Mouse (Mus musculus): ENCODE results near the gene Pank1.

The Pank1 gene

GRCm38 (mm10) chr19:34878603-34879541, at the start of gene Pank1:
Gene Pank1 (minus strand): TSS chr19:34879455.
- DNase-seq (ENCODE audit: low read depth in 1 of 2, low spot score in 2 of 2) = peak; percentile 5 to 12

DNA sequence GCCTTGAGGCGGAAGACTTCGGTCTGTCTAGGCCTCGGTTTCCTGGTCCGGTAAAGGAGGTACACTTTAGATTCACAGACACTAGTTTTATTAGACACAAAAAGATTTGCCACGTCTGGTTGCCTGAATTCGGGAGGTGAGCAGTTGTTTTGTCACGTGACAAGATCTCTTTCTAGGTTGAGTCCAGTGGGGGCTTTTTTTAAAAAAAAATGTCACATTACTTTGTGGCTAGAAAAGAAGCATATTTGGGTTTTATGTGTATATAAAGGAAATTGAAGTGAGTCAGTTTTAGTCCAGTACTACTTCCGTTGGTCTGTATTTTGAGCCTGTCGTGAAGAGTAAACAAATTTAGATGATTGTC, 43.3 kb upstream of the Pank1 start:
- no peak for DNase-seq (ENCODE audit: low read depth in 1 of 2, low spot score in 2 of 2)

DNA sequence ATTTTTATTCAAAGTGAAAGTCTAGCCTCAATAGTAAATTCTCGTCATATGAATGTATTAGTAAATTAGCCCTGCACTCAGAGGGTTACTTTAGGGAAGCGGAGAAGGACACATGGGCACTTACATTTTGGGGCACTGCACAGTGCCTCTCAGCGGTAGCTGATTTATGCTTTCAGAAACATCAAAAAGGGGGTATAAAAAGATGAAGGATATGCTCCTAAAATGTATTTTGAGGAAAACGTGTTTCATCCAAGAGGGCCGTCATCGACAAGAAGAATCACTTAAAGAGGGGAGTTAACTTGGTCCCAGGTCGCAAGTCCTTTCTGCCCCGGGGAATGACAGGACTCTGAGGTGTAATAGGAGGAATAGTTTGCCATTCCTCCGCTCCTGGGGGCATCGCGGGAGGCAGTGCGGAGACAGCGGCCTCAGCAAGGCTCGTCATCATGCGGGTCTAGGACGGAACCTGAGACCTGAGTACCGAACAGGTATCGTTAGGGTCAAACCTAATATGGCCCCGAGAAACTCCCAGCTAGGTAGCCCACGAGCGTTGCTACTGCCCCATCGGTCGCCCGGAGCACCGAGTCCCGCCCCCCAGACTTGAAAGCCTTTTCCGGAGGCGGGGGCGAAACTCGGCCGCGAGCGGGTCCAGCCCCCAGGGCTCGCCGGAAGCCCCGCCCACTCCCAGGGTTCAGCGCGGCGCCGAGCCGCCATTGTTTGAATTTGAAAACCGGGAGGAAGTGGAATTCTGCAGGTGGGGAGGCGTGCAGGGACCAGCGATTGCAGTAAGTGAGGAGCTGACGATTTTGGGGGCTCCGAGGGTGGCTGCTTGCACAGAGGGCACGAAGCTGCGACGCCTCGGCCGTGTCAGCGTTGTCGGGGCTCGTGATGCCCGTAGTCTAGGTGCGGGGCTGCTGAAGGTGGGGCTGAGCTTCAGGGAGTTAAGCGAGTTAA, 42.7 kb upstream of the Pank1 start, which contains the start of gene Kif20b:
Gene Kif20b, plus strand, starts transcription at position 710 of the 951 bp plus-strand sequence.
- peak; percentile 73 to 86 for DNase-seq (ENCODE audit: low read depth in 1 of 2, low spot score in 2 of 2)

- no peak for DNase-seq (ENCODE audit: low read depth in 1 of 2, low spot score in 2 of 2)
Measured at GRCm38 (mm10) chr19:34921253-34921651, 42.0 kb upstream of the Pank1 start.

DNA sequence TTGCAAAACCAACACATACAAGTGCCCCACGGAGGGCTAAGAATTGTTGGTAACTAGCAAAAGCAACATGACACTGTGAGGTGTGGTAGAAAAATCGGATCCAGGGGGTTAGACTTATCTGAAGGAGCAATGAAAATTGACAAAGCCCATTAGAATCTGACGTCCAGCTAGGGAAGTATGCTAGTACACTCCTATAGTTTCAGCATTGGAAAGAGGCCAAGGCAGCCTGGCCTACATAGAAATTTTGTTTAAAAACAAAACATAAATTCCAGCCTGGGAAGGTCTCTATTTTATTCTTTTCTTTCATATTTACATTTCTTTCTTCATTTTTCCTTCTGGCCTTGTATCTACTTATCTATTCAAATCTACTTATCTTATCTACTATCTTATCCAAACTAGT, 41.3 kb upstream of the Pank1 start:
- no peak for DNase-seq (ENCODE audit: low read depth in 1 of 2, low spot score in 2 of 2)

DNA sequence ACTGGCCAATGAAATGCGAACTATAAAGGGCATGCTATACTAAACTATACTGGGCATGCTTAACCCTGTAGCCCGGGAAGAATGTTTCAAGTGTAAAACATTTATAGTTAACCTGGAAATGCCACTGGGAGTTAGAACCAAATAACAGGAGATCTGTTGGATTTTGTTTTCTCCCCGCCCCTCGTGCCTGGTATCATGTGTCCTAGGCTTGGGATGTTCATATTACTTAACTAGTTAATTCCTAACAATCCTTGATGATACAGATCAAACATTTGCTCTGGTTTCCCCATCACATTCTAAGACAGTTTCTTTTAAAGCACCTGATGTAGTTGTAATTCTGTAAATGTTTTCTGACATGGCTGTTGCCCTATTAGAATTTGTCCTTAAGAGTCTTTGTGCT, 40.8 kb upstream of the Pank1 start:
- no peak for DNase-seq (ENCODE audit: low read depth in 1 of 2, low spot score in 2 of 2)

- no peak for DNase-seq (ENCODE audit: low read depth in 1 of 2, low spot score in 2 of 2)
Measured at GRCm38 (mm10) chr19:34912366-34912765, 33.1 kb upstream of the Pank1 start.

GRCm38 (mm10) chr19:34906772-34907171, 27.5 kb upstream of the Pank1 start:
- no peak for DNase-seq (ENCODE audit: low read depth in 1 of 2, low spot score in 2 of 2)

DNA sequence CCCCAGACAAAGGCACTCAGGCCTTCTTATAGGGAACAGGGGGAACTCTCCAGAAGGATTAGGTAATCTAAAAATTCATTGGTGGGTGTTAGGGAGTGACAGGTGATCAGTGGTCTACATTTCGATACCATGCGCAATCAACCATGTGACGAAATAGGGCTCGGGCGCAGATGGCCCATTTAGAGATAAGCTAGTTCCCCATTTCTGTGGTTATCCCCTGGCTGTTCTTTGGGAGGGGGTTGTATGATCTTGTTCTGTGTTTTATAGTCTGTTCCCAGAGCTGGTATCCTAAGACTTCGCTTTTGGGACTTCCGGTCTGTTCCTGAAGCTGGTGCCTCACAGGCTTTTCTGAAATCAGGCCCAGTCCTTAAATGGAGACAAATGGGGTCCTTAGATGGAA, 26.2 kb upstream of the Pank1 start:
- no peak for DNase-seq (ENCODE audit: low read depth in 1 of 2, low spot score in 2 of 2)

DNA sequence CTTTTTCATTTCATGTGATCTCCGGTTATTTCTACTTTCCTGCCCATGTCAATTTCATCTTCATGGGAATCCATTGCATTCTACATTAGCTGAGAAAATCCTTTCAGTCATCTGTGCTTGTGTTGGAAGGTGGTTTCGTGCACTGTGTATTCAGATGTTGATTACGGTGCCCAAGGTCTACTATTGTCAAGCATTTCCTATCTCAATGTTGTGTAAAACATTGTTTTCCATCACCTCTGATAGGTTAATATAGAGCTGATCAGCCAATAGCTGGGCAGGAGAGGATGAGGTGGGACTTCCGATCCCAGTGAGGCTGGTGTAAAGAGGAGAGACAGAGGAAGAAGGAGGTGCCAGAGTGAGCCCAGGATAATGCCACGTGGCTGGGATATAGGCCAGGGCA, 24.8 kb upstream of the Pank1 start:
- no peak for DNase-seq (ENCODE audit: low read depth in 1 of 2, low spot score in 2 of 2)

DNA sequence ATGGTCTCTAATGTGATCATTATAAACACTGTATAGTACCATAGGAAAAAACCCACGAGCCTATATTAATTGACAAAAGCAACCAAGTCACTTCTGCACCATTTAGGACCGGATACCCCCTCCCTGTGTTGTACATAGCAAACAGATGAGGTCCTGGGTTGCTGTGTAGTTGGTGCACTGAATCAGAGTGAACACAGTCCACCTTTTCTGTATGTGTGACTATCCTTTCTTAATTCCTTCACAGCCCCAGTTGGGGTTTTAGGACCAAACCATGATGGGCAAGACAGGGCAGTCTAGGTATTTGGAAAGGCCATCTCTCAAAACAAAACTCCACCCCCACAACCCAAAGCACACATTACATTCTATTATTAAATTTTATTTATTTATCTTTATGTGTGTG, 22.5 kb upstream of the Pank1 start:
- no peak for DNase-seq (ENCODE audit: low read depth in 1 of 2, low spot score in 2 of 2)

- no peak for DNase-seq (ENCODE audit: low read depth in 1 of 2, low spot score in 2 of 2)
Measured at GRCm38 (mm10) chr19:34901266-34901665, 22.0 kb upstream of the Pank1 start.

- DNase-seq (ENCODE audit: low read depth in 1 of 2, low spot score in 2 of 2) = no peak
Measured at GRCm38 (mm10) chr19:34898941-34899340, 19.7 kb upstream of the Pank1 start.

DNA sequence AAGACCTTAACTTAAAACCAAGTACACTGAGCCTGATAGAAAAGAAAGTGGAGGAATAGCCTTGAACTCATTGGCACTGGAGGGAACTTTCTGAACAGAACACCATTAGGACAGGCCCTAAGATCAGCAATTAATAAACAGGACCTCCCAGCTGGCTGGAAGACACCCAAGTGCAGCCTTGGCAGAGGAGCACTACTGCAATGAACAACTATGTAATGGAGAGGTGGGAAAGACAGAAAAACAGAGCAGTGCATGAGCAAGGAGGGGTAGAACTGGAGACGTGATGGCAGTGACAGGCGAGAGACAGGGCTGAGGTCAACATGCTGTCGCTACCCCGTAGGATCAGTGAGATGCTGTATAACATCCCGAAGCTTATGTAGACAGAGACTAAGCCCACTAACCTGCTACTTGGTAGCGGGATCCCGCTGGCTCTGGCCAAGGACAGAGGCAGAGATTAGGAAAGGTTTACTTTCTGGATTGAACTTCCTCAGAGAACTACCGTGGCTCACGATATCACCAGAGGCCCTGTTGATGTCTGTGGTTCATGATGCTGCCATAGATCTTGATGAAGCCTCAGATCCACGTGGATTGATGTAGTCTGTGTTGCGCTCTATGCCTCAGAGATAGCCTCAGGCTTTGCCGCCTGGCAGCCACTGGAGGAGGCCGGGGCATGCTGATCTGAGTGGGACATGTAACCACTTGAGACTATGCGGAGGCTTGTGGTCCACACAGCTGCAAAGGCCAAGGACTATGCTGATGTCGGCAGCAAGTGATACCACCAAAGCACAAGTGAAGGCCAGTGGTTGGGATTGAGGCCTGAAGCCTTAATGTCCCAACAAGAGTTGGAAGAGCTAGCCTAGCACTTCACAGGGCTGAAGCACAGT, 18.1 kb upstream of the Pank1 start:
- DNase-seq (ENCODE audit: low read depth in 1 of 2, low spot score in 2 of 2) = no peak

- no peak for DNase-seq (ENCODE audit: low read depth in 1 of 2, low spot score in 2 of 2)
Measured at GRCm38 (mm10) chr19:34895082-34895481, 15.8 kb upstream of the Pank1 start.

GRCm38 (mm10) chr19:34891590-34891989, 12.3 kb upstream of the Pank1 start:
- DNase-seq (ENCODE audit: low read depth in 1 of 2, low spot score in 2 of 2) = no peak

- no peak for DNase-seq (ENCODE audit: low read depth in 1 of 2, low spot score in 2 of 2)
Measured at GRCm38 (mm10) chr19:34890981-34891380, 11.7 kb upstream of the Pank1 start.

DNA sequence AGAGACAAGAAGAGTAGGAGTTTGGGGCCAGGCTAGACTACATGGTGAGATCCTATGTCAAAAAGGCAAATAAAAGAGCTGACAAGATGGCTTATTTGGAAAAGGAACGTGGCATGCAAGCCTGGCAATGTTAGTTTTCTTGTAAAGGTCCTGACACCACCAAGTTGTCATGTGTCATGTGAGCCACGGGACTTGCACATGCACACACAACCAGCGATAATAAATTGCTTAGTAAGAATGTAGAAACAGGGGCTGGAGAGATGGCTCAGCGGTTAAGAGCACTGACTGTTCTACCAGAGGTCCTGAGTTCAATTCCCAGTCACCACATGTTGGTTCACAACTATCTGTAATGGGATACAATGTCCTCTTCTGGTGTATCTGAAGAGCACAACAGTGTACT, 7.1 kb upstream of the Pank1 start:
- DNase-seq (ENCODE audit: low read depth in 1 of 2, low spot score in 2 of 2) = no peak

DNA sequence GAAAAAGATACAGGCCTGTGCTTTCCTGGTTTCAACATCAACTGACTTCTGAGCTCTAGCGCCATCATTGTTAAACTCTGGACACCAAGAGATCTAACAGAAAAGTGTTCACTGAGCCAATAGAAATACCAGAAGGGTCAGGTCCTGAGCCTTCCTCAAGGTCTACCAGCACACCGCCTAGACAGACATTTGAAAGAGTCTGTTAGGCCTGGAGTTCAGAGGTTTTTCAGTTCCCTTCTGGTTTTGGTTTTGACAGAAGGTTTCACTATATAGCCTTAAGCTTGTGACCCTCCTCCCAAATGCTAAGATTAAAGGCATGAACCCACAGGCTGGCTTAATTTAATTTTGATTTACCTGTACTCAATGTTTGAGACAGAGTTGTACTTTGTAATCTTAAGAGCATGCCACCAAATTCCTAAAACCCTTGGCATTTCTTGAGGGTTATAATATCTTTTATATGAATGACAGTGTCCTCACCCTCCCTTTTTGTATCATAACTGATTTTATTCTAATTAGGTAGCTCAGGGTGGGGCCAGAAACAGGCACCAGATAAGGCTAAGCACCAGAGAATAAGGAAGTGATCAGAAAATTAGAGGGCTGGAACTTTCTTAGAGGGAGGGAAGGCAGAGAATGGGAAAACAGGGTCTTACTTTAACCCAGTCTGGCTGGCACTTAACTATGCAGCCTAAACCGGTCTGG, 4.4 kb upstream of the Pank1 start:
- DNase-seq (ENCODE audit: low read depth in 1 of 2, low spot score in 2 of 2) = no peak

DNA sequence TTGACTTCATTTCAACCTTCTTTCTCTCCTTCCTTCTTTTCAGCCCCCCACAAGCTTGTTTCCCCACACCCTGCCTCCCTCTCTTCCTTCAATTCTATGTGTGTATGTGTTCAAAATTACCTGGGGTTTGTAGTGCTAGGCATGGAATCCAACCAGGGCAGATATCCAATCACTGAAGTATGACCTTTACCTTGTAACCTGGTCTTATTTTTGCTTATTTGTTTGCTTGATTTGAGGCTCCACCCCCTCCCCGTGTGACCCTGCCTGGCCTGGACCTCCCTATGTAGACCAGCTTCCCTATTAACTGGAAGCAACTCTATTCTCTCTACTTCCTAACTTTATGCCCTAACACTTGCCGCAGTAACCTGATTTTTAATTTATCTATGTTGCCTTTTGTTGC, 3.2 kb upstream of the Pank1 start:
- no peak for DNase-seq (ENCODE audit: low read depth in 1 of 2, low spot score in 2 of 2)

All from monocyte, adult 2 months (primary cell).